In genomic region chr6:149148436-149149229, GRCm38 (mm10) we compare ENCODE assay signal across 23 mouse cellular contexts. TPM values are rescaled to one million over a fixed set of nuclear protein-coding genes. Genes with fewer than 3 reads are reported as not detected.
DNase-seq lines count a peak whose midpoint lies in the region; ATAC-seq lines count a peak whose summit lies in the region.
"Had no signal": no experiment of that assay in that cellular context is flagged by ENCODE, and none has a peak within 500 bp of the region (broad histone marks: within the 10 kb centered on the region; RNA-seq: fewer than 3 reads in every experiment).

No protein-coding gene starts in this region.

- H3K4me3 ChIP-seq in midbrain, embryonic 11.5 days (ENCODE audit: low read depth, low read length): no peak overlapping the region
- H3K4me3 ChIP-seq in midbrain, embryonic 15.5 days: no peak overlapping the region
- no peak overlapping the region for H3K4me3 ChIP-seq in forebrain, embryonic 14.5 days (ENCODE audit: low read depth, low read length)
- H3K4me3 ChIP-seq: forebrain, embryonic 13.5 days; gastrocnemius, adult 2 months; heart, embryonic 10.5 days; limb, embryonic 15.5 days; lung, embryonic 15.5 days; neural tube, embryonic 15.5 days had no signal

- no peaks in the 10 kb centered on the region for H3K36me3 ChIP-seq in midbrain, embryonic 11.5 days (ENCODE audit: control insufficient read depth, insufficient read depth, low read length)
- H3K36me3 ChIP-seq in midbrain, embryonic 15.5 days (replicated peaks): no peaks in the 10 kb centered on the region
- peaks cover 5% of the 10 kb centered on the region for H3K36me3 ChIP-seq in forebrain, embryonic 14.5 days (ENCODE audit: control insufficient read depth, insufficient read depth, low read length)

- H3K9ac ChIP-seq in midbrain, embryonic 11.5 days (ENCODE audit: low read length): no peak overlapping the region
- no peak overlapping the region for H3K9ac ChIP-seq in midbrain, embryonic 15.5 days
- H3K9ac ChIP-seq in forebrain, embryonic 14.5 days (ENCODE audit: low read length): no peak overlapping the region
- H3K9ac ChIP-seq: forebrain, embryonic 13.5 days; limb, embryonic 15.5 days; lung, embryonic 15.5 days; neural tube, embryonic 15.5 days had no signal

- H3K27me3 ChIP-seq in midbrain, embryonic 11.5 days (ENCODE audit: control insufficient read depth, insufficient read depth, low read length): no peaks in the 10 kb centered on the region
- H3K27me3 ChIP-seq in midbrain, embryonic 15.5 days (replicated peaks): no peaks in the 10 kb centered on the region
- H3K27me3 ChIP-seq in forebrain, embryonic 14.5 days (replicated peaks; ENCODE audit: control insufficient read depth, insufficient read depth, low read length): no peaks in the 10 kb centered on the region
- H3K27me3 ChIP-seq: forebrain, embryonic 13.5 days; limb, embryonic 15.5 days; lung, embryonic 15.5 days; neural tube, embryonic 15.5 days had no signal

- H3K9me3 ChIP-seq in midbrain, embryonic 11.5 days (ENCODE audit: control insufficient read depth, low read length): no peaks in the 10 kb centered on the region
- H3K9me3 ChIP-seq in midbrain, embryonic 15.5 days: no peaks in the 10 kb centered on the region
- H3K9me3 ChIP-seq in forebrain, embryonic 14.5 days (replicated peaks; ENCODE audit: control insufficient read depth, low read length): no peaks in the 10 kb centered on the region
- H3K9me3 ChIP-seq: forebrain, embryonic 13.5 days; G1E; heart, embryonic 10.5 days; limb, embryonic 15.5 days; lung, embryonic 15.5 days; neural tube, embryonic 15.5 days had no signal

- no peaks in the 10 kb centered on the region for H3K4me1 ChIP-seq in midbrain, embryonic 11.5 days (ENCODE audit: control insufficient read depth, insufficient read depth, low read length)
- H3K4me1 ChIP-seq in midbrain, embryonic 15.5 days: no peaks in the 10 kb centered on the region
- no peaks in the 10 kb centered on the region for H3K4me1 ChIP-seq in forebrain, embryonic 14.5 days (ENCODE audit: control insufficient read depth, insufficient read depth, low read length)
- H3K4me1 ChIP-seq: forebrain, embryonic 13.5 days; limb, embryonic 15.5 days; neural tube, embryonic 15.5 days had no signal

- H3K4me2 ChIP-seq in midbrain, embryonic 11.5 days: no peak overlapping the region
- no peak overlapping the region for H3K4me2 ChIP-seq in midbrain, embryonic 15.5 days
- no peak overlapping the region for H3K4me2 ChIP-seq in forebrain, embryonic 14.5 days (ENCODE audit: low read length)
- H3K4me2 ChIP-seq: forebrain, embryonic 13.5 days; limb, embryonic 15.5 days; lung, embryonic 15.5 days; neural tube, embryonic 15.5 days had no signal

- H3K27ac ChIP-seq in midbrain, embryonic 11.5 days (ENCODE audit: low read depth, low read length): no peak overlapping the region
- no peak overlapping the region for H3K27ac ChIP-seq in midbrain, embryonic 15.5 days
- H3K27ac ChIP-seq in forebrain, embryonic 14.5 days (ENCODE audit: low read depth, low read length): no peak overlapping the region
- H3K27ac ChIP-seq: forebrain, embryonic 13.5 days; gastrocnemius, adult 2 months; heart, embryonic 10.5 days; limb, embryonic 15.5 days; lung, embryonic 15.5 days; neural tube, embryonic 15.5 days had no signal

- peak; percentile 75 for DNase-seq in midbrain, embryonic 11.5 days (ENCODE audit: low spot score, missing footprints)
- DNase-seq in kidney, adult 8-10 months: peak; percentile 62 to 76
- DNase-seq in kidney, postnatal 36 days: peak; percentile 48 to 79
- no peak for DNase-seq in gastrocnemius, adult 8-10 months (ENCODE audit: low spot score in 2 of 2)
- no peak for DNase-seq in urinary bladder, adult 18-20 months (ENCODE audit: low spot score in 2 of 2)
- no peak for DNase-seq in frontal cortex, postnatal 36 days (ENCODE audit: low spot score in 2 of 2)
- DNase-seq in forebrain, embryonic 14.5 days (ENCODE audit: low spot score): no peak
- DNase-seq: adrenal gland, postnatal 36 days; cerebellum, postnatal 10 days; gastrocnemius, adult 2 months; layer of hippocampus, adult 9-11 months had no signal

- ATAC-seq in midbrain, embryonic 11.5 days (ENCODE audit: low FRiP score): no peak
- ATAC-seq in midbrain, embryonic 15.5 days (replicated peaks): no peak
- ATAC-seq in forebrain, embryonic 14.5 days: no peak
- ATAC-seq: forebrain, embryonic 13.5 days; hindbrain, embryonic 16.5 days had no signal

- 95% methylated on average over 7 of the region's 7 CpGs for WGBS in midbrain, embryonic 11.5 days
- WGBS in midbrain, embryonic 15.5 days: 93% methylated on average over 7 of the region's 7 CpGs
- 92% methylated on average over 7 of the region's 7 CpGs for WGBS in forebrain, embryonic 14.5 days

RNA-seq across cellular contexts. Expression of gene Etfbkmt, which starts 9.0 kb away (rescaled TPM):
- polyA plus RNA-seq in midbrain, embryonic 11.5 days (2014; fragmentation: Nextera tagmentation; extraction: Ambion mirVana): 8.0 and 8.6 TPM in 2 replicates
- 6.8 and 9.8 TPM in 2 replicates for polyA plus RNA-seq in midbrain, embryonic 15.5 days (2015; fragmentation: Nextera tagmentation; extraction: Ambion mirVana)
- total RNA-seq in gastrocnemius, adult 8-10 months (2022): 10 to 100 TPM; 10.8 to 17.7 (median 12.8) TPM
- polyA plus RNA-seq in forebrain, embryonic 14.5 days (2014; fragmentation: Nextera tagmentation; extraction: Ambion mirVana): 4.3 and 7.0 TPM in 2 replicates

RNA-seq across cellular contexts. Expression of gene Gm10203, which starts 18.7 kb away (rescaled TPM):
- not detected in 2 replicates for polyA plus RNA-seq in midbrain, embryonic 11.5 days (2014; fragmentation: Nextera tagmentation; extraction: Ambion mirVana)
- not detected in 2 replicates for polyA plus RNA-seq in midbrain, embryonic 15.5 days (2015; fragmentation: Nextera tagmentation; extraction: Ambion mirVana)
- total RNA-seq in gastrocnemius, adult 8-10 months (2022): not detected
- not detected in 2 replicates for polyA plus RNA-seq in forebrain, embryonic 14.5 days (2014; fragmentation: Nextera tagmentation; extraction: Ambion mirVana)
- total RNA-seq: adrenal gland, postnatal 36 days; G1E; gastrocnemius, adult 2 months; heart, postnatal 25 days; left cerebral cortex, postnatal 10 days; megakaryocyte-erythroid progenitor cell, adult 5-6 weeks had no signal
- polyA plus RNA-seq: forebrain, embryonic 13.5 days; G1E; heart, embryonic 10.5 days; hindbrain, embryonic 16.5 days; limb, embryonic 15.5 days; lung, embryonic 15.5 days; neural tube, embryonic 15.5 days; testis, adult 2 months had no signal

RNA-seq across cellular contexts. Expression of gene Amn1, which starts 39.9 kb away (rescaled TPM):
- polyA plus RNA-seq in midbrain, embryonic 11.5 days (2014; fragmentation: Nextera tagmentation; extraction: Ambion mirVana): 61.8 and 66.5 TPM in 2 replicates
- 104 and 105 TPM in 2 replicates for polyA plus RNA-seq in midbrain, embryonic 15.5 days (2015; fragmentation: Nextera tagmentation; extraction: Ambion mirVana)
- 10 to 100 TPM; 16.0 to 20.6 (median 17.8) TPM for total RNA-seq in gastrocnemius, adult 8-10 months (2022)
- 105 and 121 TPM in 2 replicates for polyA plus RNA-seq in forebrain, embryonic 14.5 days (2014; fragmentation: Nextera tagmentation; extraction: Ambion mirVana)

RNA-seq across cellular contexts. Expression of gene Dennd5b, which starts 47.2 kb away (rescaled TPM):
- polyA plus RNA-seq in midbrain, embryonic 11.5 days (2014; fragmentation: Nextera tagmentation; extraction: Ambion mirVana): 17.0 and 17.7 TPM in 2 replicates
- polyA plus RNA-seq in midbrain, embryonic 15.5 days (2015; fragmentation: Nextera tagmentation; extraction: Ambion mirVana): 13.8 and 16.3 TPM in 2 replicates
- 1 to 10 TPM; 6.8 to 8.8 (median 7.2) TPM for total RNA-seq in gastrocnemius, adult 8-10 months (2022)
- 10.9 and 16.9 TPM in 2 replicates for polyA plus RNA-seq in forebrain, embryonic 14.5 days (2014; fragmentation: Nextera tagmentation; extraction: Ambion mirVana)
- polyA plus RNA-seq: G1E had no signal

Comparison
In these comparisons a context has a peak if more than half of its experiments do, and no peak if none do; other contexts are left out.
1. DNase-seq: peak in midbrain, embryonic 11.5 days (single experiment), kidney, adult 8-10 months (2 of 2) and kidney, postnatal 36 days (2 of 2); none in gastrocnemius, adult 8-10 months (0 of 2), urinary bladder, adult 18-20 months (0 of 2), frontal cortex, postnatal 36 days (0 of 2) and forebrain, embryonic 14.5 days (single experiment).